In genomic region chr3:136771700-136772099, GRCm38 (mm10) we compare ENCODE assay signal across 26 mouse cellular contexts.
DNase-seq lines count a peak whose midpoint lies in the region; ATAC-seq lines count a peak whose summit lies in the region.
"Had no signal": no experiment of that assay in that cellular context is flagged by ENCODE, and none has a peak within 500 bp of the region (broad histone marks: within the 10 kb centered on the region; RNA-seq: fewer than 3 reads in every experiment).

No protein-coding gene starts in this region.

- H3K4me3 ChIP-seq in liver, embryonic 12.5 days, result no peak overlapping the region
- H3K4me3 ChIP-seq: embryonic facial prominence, embryonic 13.5 days; erythroblast, embryonic 14.5 days; forebrain, embryonic 13.5 days; heart, embryonic 15.5 days; limb, embryonic 15.5 days; liver, embryonic 15.5 days; midbrain, embryonic 12.5 days; neural tube, embryonic 15.5 days had no signal

- ATAC-seq in liver, embryonic 12.5 days, result no peak
- ATAC-seq: forebrain, embryonic 13.5 days; inflammation-experienced regulatory T-cells, adult 6 months; Patski had no signal

- H3K27me3 ChIP-seq in liver, embryonic 12.5 days (replicated peaks), result no peaks in the 10 kb centered on the region
- H3K27me3 ChIP-seq: embryonic facial prominence, embryonic 13.5 days; forebrain, embryonic 13.5 days; heart, embryonic 15.5 days; limb, embryonic 15.5 days; liver, embryonic 15.5 days; midbrain, embryonic 12.5 days; neural tube, embryonic 15.5 days; Patski had no signal

- H3K9me3 ChIP-seq in liver, embryonic 12.5 days (replicated peaks), result no peaks in the 10 kb centered on the region
- H3K9me3 ChIP-seq: embryonic facial prominence, embryonic 13.5 days; forebrain, embryonic 13.5 days; heart, embryonic 15.5 days; limb, embryonic 15.5 days; liver, embryonic 15.5 days; midbrain, embryonic 12.5 days; neural tube, embryonic 15.5 days had no signal

- no peak overlapping the region for H3K27ac ChIP-seq in liver, embryonic 12.5 days
- H3K27ac ChIP-seq: embryonic facial prominence, embryonic 13.5 days; forebrain, embryonic 13.5 days; heart, embryonic 15.5 days; hindbrain, embryonic 14.5 days; limb, embryonic 15.5 days; liver, embryonic 15.5 days; midbrain, embryonic 12.5 days; neural tube, embryonic 15.5 days; stomach, postnatal 0 days had no signal

- intact Hi-C loops in left cerebral cortex, postnatal 4 days (cut with DNase I), result no loop called here
- intact Hi-C loops in left cerebral cortex, postnatal 36 days (cut with DNase I), result no loop called here

- 76% methylated on average over 5 of the region's 5 CpGs for WGBS in liver, embryonic 12.5 days (ENCODE audit: insufficient replicate concordance)

- H3K4me2 ChIP-seq in liver, embryonic 12.5 days, result no peak overlapping the region
- H3K4me2 ChIP-seq: embryonic facial prominence, embryonic 13.5 days; forebrain, embryonic 13.5 days; heart, embryonic 15.5 days; hindbrain, embryonic 14.5 days; limb, embryonic 15.5 days; liver, embryonic 15.5 days; midbrain, embryonic 12.5 days; neural tube, embryonic 15.5 days had no signal

- DNase-seq in left cerebral cortex, postnatal 4 days, result peak; percentile 21
- no peak for DNase-seq in left cerebral cortex, postnatal 36 days (ENCODE audit: low spot score in 2 of 2)
- peak; percentile 43 for DNase-seq in cerebellum, adult 11 months
- peak; percentile 70 for DNase-seq in cerebellum, adult 9-11 months
- DNase-seq in lung, postnatal 4 days, result peak; percentile 27 to 63
- DNase-seq in thymus, postnatal 0 days (ENCODE audit: low spot score), result no peak
- no peak for DNase-seq in adrenal gland, adult 18-20 months (ENCODE audit: low spot score in 2 of 2)
- DNase-seq: adrenal gland, adult 8-10 months; embryo, embryonic 11 days; heart, postnatal 4 days; kidney, adult 18-20 months; kidney, postnatal 4 days; thymus, adult 2 months had no signal

- no peak overlapping the region for H3K9ac ChIP-seq in liver, embryonic 12.5 days
- H3K9ac ChIP-seq: embryonic facial prominence, embryonic 13.5 days; forebrain, embryonic 13.5 days; heart, embryonic 15.5 days; hindbrain, embryonic 14.5 days; limb, embryonic 15.5 days; liver, embryonic 15.5 days; midbrain, embryonic 12.5 days; neural tube, embryonic 15.5 days had no signal

- H3K36me3 ChIP-seq in liver, embryonic 12.5 days, result no peaks in the 10 kb centered on the region
- H3K36me3 ChIP-seq: embryonic facial prominence, embryonic 13.5 days; heart, embryonic 15.5 days; limb, embryonic 15.5 days; liver, embryonic 15.5 days; midbrain, embryonic 12.5 days; neural tube, embryonic 15.5 days had no signal

- peaks cover 25% of the 10 kb centered on the region for H3K4me1 ChIP-seq in liver, embryonic 12.5 days
- H3K4me1 ChIP-seq: limb, embryonic 15.5 days; midbrain, embryonic 12.5 days had no signal

Comparison
In these comparisons a context has a peak if more than half of its experiments do, and no peak if none do; other contexts are left out.
1. DNase-seq: peak in left cerebral cortex, postnatal 4 days (single experiment), cerebellum, adult 11 months (single experiment), cerebellum, adult 9-11 months (single experiment) and lung, postnatal 4 days (2 of 2); none in left cerebral cortex, postnatal 36 days (0 of 2), thymus, postnatal 0 days (single experiment) and adrenal gland, adult 18-20 months (0 of 2).